Mouse (Mus musculus): Measurements from ENCODE around the gene Vtcn1.

DNA sequence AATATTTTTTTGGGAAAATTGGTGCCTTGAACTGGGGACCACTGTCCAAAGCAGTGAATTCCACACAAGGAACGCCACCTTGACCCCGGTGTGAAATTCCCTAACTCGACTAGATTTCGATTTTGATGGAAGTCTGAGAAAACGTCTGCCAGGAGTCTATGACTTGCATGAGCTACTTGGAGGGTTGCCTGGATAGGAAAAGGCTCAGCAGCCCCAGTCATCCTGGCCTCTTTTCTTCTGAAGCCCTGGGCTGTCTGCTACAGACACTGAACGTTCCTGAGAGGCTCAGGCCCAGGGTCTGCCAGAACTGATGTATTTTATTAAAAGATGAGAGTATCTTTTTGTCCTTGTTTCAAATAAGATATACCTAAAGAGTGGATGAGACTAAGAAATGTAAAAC is 25.2 kb downstream of the Vtcn1 start:
- TF ChIP-seq CTCF (IDR thresholded peaks at IDR 0.05) (no peak), EP300 (IDR thresholded peaks at IDR 0.05) (no peak)
